In genomic region chrX:105124903-105125302, GRCm38 (mm10) we compare ENCODE assay signal across 9 mouse cellular contexts. TPM values are rescaled to one million over a fixed set of nuclear protein-coding genes. Genes with fewer than 3 reads are reported as not detected.
DNase-seq lines count a peak whose midpoint lies in the region.
"Had no signal": no experiment of that assay in that cellular context is flagged by ENCODE, and none has a peak within 500 bp of the region (broad histone marks: within the 10 kb centered on the region; RNA-seq: fewer than 3 reads in every experiment).

No protein-coding gene starts in this region.

- DNase-seq in adrenal gland, postnatal 10 days: peak; percentile 2
- no peak for DNase-seq in adrenal gland, postnatal 36 days
- peak; percentile 16 for DNase-seq in kidney, postnatal 10 days
- no peak for DNase-seq in kidney, adult 18-20 months
- DNase-seq in thymus, postnatal 14 days: peak; percentile 3
- no peak for DNase-seq in thymus, postnatal 4 days
- no peak for DNase-seq in frontal cortex, postnatal 36 days (ENCODE audit: low spot score in 2 of 2)
- DNase-seq in lung, postnatal 36 days: no peak
- DNase-seq: cerebellum, adult 9-11 months had no signal

RNA-seq across cellular contexts. Expression of gene Magee1, which starts 4.7 kb away (rescaled TPM):
- 10 to 100 TPM; 10.4 to 14.6 TPM for total RNA-seq in adrenal gland, postnatal 10 days (2021)
- total RNA-seq in adrenal gland, postnatal 36 days (2021): 10 to 100 TPM; 11.6 to 12.0 TPM

RNA-seq across cellular contexts. Expression of gene Pbdc1, which starts 45.3 kb away (rescaled TPM):
- 10 to 100 TPM; 14.3 to 16.9 TPM for total RNA-seq in adrenal gland, postnatal 10 days (2021)
- total RNA-seq in adrenal gland, postnatal 36 days (2021): 10 to 100 TPM; 18.0 to 23.8 TPM

Comparison
In these comparisons a context has a peak if more than half of its experiments do, and no peak if none do; other contexts are left out.
1. DNase-seq: peak in adrenal gland, postnatal 10 days (single experiment), kidney, postnatal 10 days (single experiment) and thymus, postnatal 14 days (single experiment); none in adrenal gland, postnatal 36 days (0 of 2), kidney, adult 18-20 months (single experiment), thymus, postnatal 4 days (single experiment), frontal cortex, postnatal 36 days (0 of 2) and lung, postnatal 36 days (single experiment).